Mouse (Mus musculus) frontal cortex, postnatal 36 days (tissue): ENCODE measurements around the gene Otogl.
"Not testable (repeated sequence)": the region's sequence is repeated elsewhere in the genome, so short reads cannot be mapped to it uniquely, and the experiment has no call there.

Experiments used
- DNase-seq, 2 experiments: peaks; one replicate each; pipeline ENCODE4 v3.0.0; 2022; ENCODE audit warnings: low spot score in 2 of 2

Otogl gene

DNA sequence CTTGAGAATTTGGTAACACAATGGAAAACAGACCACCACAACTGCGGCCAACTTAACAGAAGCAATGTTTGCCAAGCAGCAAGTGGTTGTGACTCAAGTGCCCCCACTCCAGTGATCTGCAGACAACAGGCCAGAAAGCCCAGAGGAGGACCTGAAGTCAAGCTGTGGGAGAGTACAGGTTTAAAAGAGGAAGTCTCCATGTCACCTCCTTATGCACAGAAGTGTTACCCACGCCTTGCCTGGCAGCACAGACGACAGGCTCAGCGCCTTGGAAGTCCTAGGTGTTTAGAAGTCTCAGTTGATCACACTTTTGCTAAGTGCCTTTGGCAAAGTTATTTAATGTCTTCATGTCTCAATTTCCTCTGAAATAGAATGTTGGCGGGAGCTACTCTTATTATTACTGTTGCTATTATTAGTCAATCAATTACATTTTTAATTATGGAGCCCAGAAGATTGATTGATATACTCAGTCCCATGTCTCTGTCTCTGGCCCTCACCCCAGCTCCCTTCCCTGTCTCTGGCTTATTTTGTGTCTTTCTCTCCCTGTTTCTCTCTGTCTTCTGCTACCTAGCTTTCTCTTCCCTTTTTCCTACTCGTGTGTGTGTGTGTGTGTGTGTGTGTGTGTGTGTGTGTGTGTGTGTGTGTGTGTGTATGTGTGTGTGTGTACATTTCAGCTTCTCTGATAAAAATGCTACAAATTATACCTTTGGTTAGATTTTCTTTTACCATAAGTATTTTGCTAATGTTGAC, 101.1 kb downstream of the Otogl start:
- DNase-seq = no peak

DNA sequence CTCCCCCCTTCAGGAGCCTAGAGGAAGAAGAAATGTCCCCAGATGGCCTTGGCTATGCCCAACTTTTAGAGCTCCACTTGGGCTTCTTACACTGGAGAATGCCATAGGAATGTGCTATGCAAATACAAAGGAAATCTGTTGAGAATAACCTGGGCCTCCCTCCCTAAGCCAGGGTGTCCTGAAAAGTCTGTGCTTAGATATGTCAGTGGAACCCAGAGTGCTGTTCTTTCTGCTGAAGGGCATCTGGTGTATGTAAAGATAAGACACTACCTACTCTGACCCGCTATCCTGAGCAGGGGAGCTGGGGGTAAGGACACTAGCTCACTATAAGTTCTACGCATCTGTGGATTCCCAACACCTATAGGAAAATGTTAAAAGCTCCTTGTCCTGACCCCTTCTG, 106.7 kb downstream of the Otogl start:
- DNase-seq = no peak

DNA sequence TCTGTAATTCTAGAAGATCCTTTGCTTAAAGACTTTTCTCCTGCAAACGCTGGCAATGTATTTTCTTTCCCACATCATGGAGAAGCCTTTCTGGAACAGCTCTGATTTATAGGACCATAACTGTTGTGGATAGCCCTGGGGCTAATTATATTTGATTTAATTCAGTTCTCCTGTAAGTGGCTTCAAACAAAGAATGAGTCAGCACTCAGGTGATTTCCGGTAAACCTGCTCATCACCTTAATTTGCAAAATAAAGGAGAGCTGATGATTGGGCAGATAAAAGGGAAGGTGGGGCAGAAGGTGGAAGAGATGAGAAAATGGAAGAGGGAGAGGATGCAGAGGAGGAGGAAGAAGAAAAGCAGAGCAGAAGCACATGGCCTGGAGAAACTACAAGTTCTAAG, 107.6 kb downstream of the Otogl start:
- DNase-seq = not testable (repeated sequence)

DNA sequence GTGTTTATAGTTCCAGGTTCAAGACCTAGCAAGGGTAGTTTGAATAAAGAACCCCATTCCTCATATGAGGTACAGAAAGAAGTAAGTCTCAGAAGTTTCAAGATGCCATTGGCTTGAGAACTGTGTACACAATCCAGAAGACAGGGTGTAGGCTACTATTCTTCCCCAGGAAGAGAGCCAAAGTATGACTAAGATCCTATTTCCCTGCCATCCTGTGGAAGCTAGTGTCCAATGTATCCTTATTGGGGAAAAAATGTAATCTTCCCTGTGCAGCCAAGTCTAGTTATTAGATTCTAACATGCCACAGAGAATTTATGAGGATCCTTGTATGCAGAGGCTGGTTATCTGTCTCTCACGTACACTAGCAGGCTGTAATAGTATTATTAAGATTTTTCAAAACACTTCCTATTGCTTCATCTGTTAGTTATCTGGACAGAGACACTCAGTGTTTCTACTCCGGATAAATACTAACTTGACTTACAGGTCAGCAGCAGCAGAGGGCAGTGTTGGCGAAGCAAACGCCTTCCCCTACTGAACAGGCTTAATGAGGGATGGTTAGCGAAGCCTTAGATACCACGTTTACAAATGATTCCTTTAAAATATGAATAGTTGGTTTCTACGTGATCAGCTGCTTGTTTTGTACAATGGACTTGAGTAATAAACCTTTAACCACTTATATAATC, 112.1 kb downstream of the Otogl start:
- DNase-seq = peak; percentile 55 to 66

DNA sequence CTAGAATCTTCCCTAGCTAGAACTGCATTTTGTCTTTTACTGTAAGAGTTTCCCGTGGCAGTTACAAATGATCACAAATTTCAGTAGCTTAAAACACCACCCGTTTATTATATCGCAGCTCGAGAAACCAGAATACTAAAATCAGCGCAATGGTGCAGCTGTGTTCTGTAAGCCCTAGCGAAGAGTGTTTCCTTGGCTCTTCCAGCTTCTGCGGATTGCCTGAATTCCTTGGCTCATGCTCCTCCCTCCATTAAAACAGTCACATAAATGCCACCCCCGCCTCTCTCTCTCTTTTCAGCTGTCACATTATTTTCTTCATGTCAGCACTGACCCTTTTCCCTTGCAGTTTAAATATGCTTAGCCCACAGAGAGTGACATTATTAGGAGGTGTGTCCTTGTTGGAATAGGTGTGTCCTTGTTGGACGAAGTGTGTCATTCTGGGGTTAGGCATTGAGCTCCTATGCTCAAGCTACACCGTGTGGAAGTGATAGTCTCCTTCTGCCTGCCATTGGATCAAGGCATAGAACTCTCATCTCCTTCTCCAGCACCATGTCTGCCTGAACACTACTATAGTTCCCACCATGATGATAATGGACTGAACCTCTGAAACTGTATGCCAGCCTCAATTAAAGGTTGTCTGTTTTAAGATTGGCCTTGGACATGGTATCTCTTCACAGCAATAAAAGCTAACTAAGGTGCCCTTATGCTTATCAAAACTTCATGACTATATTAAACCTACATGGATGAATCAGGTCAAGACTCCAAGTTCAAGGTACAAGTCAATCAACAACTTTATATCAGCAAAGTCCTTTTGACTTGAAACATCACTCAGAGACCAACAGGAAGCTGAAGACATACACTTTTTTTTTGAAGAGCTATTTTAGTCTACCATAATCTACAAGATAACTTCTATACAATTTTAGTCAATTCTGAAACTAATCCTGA, 116.8 kb downstream of the Otogl start:
- DNase-seq = no peak

DNA sequence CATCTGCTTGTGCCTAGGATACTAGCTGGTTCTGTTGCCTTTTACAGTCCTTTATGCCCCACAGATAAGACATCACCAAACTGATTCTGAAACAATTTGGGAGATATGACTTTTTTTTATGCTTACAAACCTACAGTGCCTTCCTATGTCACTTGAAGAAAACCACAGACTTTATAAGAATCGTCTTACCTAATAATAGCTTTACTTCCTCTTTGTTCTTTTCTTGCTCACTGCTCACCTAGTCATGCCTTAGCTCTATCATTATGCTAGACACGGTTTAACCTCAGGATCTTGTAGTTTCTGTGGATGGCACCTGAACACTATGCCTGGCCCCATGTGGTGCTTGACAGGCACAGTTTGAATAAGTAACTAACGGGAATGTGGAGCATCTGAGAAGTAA, 119.4 kb downstream of the Otogl start:
- DNase-seq = no peak

DNA sequence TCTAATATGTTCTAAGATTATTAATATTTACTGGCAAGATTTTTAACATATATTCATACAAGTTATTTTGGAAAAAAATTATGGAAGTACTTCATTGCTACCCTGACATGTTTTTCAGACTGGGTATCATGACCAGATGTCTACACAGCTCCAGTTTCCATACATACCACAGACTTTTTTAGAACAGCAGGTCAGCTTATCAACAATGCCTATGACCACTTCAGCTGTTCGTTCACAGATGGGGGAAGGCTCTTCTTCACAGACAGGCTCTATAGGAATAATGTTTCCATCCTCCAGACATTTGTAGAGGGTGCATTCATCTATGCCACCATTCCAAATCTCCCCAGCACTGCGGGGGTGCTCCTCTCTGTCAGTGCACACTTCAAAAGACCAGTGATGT, 132.4 kb downstream of the Otogl start:
- DNase-seq = no peak

DNA sequence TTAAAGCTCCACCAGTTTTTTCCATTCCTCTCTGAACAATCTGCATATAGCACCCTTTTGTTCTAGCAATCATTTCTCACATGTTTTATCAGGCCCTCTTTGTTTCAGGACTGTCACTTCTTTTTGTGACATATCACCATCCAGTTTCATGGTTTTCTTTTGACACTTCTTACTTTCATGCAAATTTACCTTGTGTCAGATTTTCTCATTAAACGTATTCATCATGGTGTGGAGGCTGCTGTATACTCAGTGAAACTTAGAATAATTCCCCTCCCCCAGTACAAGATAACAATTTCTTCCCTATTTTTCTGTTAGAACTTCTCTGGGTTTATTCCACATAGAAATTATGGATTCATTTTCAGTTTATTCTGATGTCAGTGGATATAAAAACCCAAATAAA, 152.3 kb downstream of the Otogl start:
- no peak for DNase-seq

DNA sequence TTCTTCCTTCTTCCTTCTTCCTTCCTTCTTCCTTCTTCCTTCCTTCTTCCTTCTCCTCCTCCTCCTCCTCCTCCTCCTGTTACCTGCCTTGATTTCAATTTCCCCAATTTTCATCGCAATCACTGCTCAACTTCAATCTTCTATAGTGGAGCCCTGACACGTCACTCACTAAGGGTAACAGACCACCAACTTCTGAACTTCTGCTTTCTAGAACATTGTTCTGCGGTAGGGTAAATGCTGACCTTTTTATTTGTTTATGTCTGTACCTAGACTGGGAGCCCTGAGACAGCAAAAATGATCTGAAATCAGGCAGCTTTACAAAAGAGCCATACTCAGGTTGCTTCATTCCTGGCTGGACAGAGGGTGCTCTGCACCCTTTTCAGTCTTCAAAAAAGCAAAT, 158.5 kb downstream of the Otogl start:
- no peak for DNase-seq

DNA sequence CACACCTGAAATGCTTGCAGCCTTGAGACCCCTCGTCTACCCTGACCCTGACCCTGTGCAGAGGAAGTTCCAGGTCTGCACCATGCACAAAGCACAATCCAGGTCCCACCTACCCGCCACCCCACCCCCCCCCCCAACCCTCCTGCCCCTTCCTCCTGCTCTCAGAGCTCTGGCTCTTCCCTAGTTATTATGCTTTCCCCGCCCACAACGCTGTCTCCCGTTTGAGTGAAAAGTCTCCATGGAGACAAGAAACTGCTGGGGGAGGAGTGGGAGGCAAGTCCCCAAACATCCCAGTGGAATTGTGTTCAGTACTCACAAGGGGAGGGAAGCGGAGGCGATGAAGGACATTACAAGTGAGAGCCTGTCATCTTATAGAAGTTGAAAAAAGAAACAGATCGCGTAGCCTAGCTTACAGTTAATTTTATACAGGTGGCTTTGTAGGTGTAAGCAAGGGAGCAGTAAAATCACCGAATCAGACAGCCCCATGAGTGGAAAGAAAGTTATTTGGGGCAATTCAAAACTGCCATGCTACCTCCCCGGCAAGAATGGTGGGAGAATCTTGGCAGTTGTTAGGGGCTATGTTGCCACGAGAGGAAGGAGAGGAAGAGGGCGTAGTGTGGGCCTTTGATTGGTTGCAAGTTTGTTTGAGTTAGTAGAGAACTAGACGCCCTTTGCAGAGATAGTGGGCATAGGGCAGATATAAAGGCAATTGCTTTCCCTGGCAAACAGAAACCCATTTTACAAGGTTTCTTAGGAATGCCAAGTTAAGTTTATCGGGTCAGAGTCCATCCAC, 159.4 kb downstream of the Otogl start:
- DNase-seq = peak; percentile 74 to 85

DNA sequence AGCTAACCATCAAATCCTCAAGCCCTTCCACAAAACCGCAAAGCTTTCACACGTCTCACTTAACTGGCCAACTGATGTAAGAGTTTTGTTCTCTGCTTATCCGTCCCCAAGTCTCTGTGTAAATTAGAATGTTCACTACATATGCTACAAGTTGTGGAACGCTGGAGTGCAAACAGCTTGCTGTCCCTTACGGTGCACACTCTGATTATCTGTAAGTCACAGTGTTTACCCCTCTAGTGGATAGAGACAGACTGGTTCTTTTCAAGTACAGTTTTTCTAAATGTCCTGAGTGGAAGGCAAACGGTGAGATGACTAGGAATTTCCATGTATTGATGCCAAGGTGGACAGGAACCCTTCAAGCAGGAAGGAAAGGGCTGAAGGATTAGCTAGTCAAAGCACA, 160.0 kb downstream of the Otogl start:
- DNase-seq = peak in 1 of 2 experiments; percentile 35

DNA sequence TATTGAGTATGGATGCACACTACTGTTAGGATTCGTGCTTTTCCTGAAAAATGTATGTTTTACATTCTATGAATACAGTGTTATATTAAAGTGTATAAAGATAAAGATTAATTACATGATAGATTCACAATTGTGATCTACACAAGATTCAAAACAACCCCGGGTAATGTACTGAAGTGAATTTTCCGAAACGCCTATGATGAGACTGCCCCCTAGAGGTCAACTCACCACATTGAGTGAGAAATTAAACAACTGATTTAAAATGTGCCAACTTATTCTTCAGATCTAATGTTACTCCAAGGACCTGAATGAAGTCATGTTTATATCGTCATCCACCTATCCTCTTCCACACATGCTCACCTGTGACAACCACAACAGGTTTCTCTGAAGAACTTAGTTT, 164.4 kb downstream of the Otogl start:
- DNase-seq = peak in 1 of 2 experiments; percentile 53

DNA sequence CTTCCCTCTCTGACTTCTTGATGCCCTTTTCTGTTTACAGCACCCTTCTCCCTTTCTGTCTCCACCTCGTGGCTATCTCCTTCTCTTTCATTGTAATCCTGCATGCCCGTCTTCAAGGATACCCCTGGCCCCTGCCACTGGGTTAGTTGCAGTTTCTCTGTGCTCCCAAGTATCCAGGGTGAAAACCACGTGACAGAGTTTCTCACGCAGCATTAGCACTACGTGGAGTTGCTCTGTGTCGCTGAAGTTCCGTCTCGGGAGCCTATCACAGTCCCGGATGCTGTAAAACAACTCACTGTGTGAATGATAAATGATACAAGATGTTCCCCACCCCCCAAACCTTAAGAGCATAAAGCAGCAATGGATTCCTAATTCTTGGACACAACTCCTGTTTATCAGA, 165.2 kb downstream of the Otogl start:
- DNase-seq = no peak

DNA sequence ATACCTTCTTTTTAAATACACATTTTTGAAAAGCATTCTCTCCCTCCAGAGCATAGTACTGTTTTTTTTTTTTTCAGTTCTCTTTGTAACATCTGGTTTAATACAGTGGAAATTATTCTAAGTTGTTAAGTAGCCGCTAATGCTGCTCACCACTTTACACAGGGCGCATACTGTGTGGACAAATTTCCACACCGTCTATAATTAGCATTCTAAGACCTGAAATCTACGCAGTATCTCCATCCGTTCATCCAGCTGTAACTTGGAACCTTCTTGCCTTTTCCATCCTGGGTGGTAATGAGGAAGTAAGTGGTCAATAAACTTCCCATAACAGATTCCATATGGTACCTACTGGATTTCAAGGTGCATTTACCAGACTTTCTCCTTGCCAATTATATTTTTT, 172.1 kb downstream of the Otogl start:
- no peak for DNase-seq

DNA sequence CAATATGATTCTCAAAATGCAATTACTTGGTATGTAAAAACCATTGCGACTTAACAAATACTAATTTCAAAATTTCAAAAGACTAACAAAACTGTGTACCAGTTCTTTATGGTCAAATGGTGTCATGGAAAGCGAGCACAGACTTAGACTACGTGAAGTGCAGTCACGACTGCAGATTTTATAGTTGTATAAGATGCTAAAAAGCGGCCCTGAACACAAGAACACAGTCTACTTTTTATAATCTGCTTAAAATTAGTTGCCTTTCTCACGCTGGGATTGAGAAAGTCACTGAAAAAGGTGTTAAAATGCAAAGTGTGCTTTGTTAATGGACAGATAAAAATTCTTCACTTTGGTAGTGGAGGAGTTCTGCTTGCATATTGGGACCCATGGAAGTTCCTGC, 174.2 kb downstream of the Otogl start:
- DNase-seq = no peak

DNA sequence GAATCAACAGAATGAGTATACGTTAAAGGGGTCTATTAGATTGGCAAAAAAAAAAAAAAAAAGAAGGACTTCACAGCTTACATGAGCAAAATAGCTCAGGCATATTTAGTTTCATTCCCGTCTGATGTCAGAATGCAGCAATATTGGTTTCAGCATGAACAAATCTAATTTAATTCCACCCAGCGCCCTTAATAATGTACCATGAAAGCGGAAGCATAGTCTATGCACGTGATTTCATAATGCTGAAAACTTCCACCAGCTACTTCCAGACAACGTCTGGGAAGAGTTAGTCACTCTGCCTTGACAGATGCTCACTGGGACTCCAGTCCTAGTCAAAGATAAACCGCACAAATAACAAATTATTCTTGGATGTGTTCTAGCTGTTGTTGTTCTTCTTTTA, 176.5 kb downstream of the Otogl start:
- DNase-seq = no peak

DNA sequence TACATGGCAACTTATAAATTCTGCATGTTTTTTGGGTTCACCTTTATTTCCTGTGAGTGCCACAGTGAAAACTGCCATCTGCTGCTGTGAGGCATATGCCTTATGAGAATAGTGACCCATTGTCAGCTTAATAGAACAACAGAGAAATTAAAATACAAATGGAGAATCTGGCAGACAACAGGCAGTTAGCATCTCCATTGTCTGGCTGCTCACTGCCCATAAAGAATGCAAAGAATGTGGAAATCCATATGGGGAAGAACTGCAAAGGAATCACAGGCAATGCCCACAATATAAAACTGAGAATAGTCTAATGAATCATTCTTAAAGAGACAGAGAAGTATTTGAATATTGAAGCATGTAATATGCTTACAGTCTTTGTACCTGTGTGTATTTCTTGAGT, 177.6 kb downstream of the Otogl start:
- no peak for DNase-seq

DNA sequence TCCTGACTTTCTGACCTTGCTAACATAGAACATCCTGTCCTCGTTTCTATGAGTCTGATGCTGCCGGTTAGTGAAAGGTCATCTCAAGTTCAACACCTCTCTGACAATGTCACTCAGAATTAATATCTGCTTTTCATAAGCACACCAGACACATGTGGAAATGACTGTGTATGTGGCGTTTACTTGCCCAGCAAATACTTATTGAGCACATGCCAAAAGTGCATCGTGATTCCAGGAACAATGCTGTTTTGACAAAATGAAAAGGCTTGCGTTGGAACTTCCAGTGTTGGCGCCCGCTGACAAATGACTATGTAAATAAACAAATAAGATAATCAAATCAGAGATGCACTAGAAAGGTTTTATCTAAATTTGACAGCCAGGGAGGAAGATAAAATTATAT, 186.3 kb downstream of the Otogl start:
- DNase-seq = no peak

DNA sequence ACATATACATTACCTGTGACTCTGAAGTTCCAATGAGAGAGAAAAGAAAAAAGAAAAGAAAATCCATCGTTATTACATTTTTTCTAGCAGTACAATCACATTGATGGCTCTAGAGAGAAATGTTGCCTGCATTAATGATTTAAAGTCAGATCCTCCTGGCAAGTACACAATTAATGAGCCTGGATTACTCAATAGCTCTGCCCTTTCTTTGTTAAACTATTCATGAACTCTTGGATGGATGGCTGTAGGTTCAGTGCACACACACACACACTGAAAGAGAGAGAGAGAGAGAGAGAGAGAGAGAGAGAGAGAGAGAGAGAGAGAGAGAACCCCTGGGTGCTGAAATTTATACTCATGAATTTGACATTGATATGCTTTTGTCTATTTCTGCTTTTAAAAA, 192.1 kb downstream of the Otogl start, which contains the start of gene Ptprq:
Gene Ptprq (minus strand): TSS at position 246 of the 400 bp plus-strand sequence.
- no peak for DNase-seq
